Mouse (Mus musculus) midbrain, embryonic 16.5 days (tissue): ENCODE results near the gene Adcyap1r1. TPM values are rescaled to one million over a fixed set of nuclear protein-coding genes. Genes with fewer than 3 reads are reported as not detected.
A peak's percentile ranks its signal among the peaks of the same experiment; 100 is the strongest.

Experiments
- ATAC-seq: fragments of 200-750 bp; cut with Nextera tagmentation; 2 replicates; pipeline ENCODE4 v1.8.0; 2017; ENCODE audit warnings: moderate TSS enrichment
- H3K27ac ChIP-seq: fragments of 300-500 bp; sonication (generic); 2 replicates; pipeline ENCODE4 v1.5.1; 2014; ENCODE audit warnings: mild to moderate bottlenecking, low read length, mixed read lengths
- H3K27me3 ChIP-seq: fragments of 300-500 bp; sonication (generic); 2 replicates; pipeline ENCODE4 v1.6.1; 2014; ENCODE audit warnings: low read depth, low read length, mixed read lengths; ENCODE audit not compliant: control insufficient read depth, insufficient read depth
- H3K36me3 ChIP-seq: fragments of 300-500 bp; sonication (generic); 2 replicates; pipeline ENCODE4 v1.6.1; 2014; ENCODE audit warnings: mild to moderate bottlenecking, low read length, moderate library complexity, mixed read lengths; ENCODE audit not compliant: control insufficient read depth, insufficient read depth
- H3K4me1 ChIP-seq: fragments of 300-500 bp; sonication (generic); 2 replicates; pipeline ENCODE4 v1.6.1; 2014; ENCODE audit warnings: mild to moderate bottlenecking, low read length, mixed read lengths; ENCODE audit not compliant: control insufficient read depth, insufficient read depth
- H3K4me2 ChIP-seq: fragments of 300-500 bp; sonication (generic); 2 replicates; pipeline ENCODE4 v1.6.1; 2014; ENCODE audit warnings: mild to moderate bottlenecking, low read length, mixed read lengths
- H3K4me3 ChIP-seq: fragments of 300-500 bp; sonication (generic); 2 replicates; pipeline ENCODE4 v1.5.1; 2014; ENCODE audit warnings: low read depth, mild to moderate bottlenecking, low read length, moderate library complexity, mixed read lengths
- H3K9ac ChIP-seq: fragments of 300-500 bp; sonication (generic); 2 replicates; pipeline ENCODE4 v1.6.1; 2014; ENCODE audit warnings: low read depth, low read length, mixed read lengths
- H3K9me3 ChIP-seq: fragments of 300-500 bp; sonication (generic); replicated peaks from 2 replicates; pipeline ENCODE4 v1.6.1; 2014; ENCODE audit warnings: mild to moderate bottlenecking, low read length, mixed read lengths; ENCODE audit not compliant: control insufficient read depth, poor library complexity, severe bottlenecking
- WGBS: fragments of 180-500 bp; shearing (Covaris S2); extraction: QIAGEN DNeasy Blood & Tissue Kit; methylation state at CpG from one replicate; pipeline ENCODE4 v1.1.7; 2014; 5-methylcytosine and 5-hydroxymethylcytosine counted together
- polyA plus RNA-seq: library from polyadenylated mRNA; unstranded; fragments of >200 nt; fragmentation: Nextera tagmentation; extraction: Ambion mirVana; gene quantifications from 2 replicates; pipeline ENCODE4 v1.2.1, GENCODE M21; 2015

Gene Adcyap1r1
- polyA plus RNA-seq, 1 experiment from 2014 or later: 60.8 TPM

GRCm38 (mm10) chr6:55418746-55419410 lies 32.9 kb upstream of the Adcyap1r1 start:
- H3K27me3 ChIP-seq: no peaks in the 10 kb centered on the region
- no peak overlapping the region for H3K4me3 ChIP-seq
- no peak overlapping the region for H3K27ac ChIP-seq
- 65% methylated on average over 2 of the region's 2 CpGs for WGBS
- H3K9ac ChIP-seq: no peak overlapping the region
- peaks cover 27% of the 10 kb centered on the region for H3K4me1 ChIP-seq
- ATAC-seq: no peak
- H3K36me3 ChIP-seq: no peaks in the 10 kb centered on the region
- no peak overlapping the region for H3K4me2 ChIP-seq
- no peaks in the 10 kb centered on the region for H3K9me3 ChIP-seq

- H3K4me3 ChIP-seq: no peak overlapping the region
- H3K36me3 ChIP-seq: no peaks in the 10 kb centered on the region
- H3K4me1 ChIP-seq: peaks cover 27% of the 10 kb centered on the region
- peak overlapping the region; percentile 77 for H3K27ac ChIP-seq
- ATAC-seq: peak; percentile 8; the same call in 1 of the 2 replicates
- H3K4me2 ChIP-seq: no peak overlapping the region
- H3K9me3 ChIP-seq: no peaks in the 10 kb centered on the region
- H3K9ac ChIP-seq: no peak overlapping the region
- WGBS: 73% methylated on average over 3 of the region's 3 CpGs
- no peaks in the 10 kb centered on the region for H3K27me3 ChIP-seq
Measured at GRCm38 (mm10) chr6:55420411-55420810, 31.4 kb upstream of the Adcyap1r1 start.

- no peaks in the 10 kb centered on the region for H3K36me3 ChIP-seq
- ATAC-seq: peak; percentile 87
- no peak overlapping the region for H3K9ac ChIP-seq
- 0% methylated on average over 1 of the region's 1 CpGs for WGBS
- peak overlapping the region; percentile 77 for H3K27ac ChIP-seq
- H3K4me1 ChIP-seq: peaks cover 23% of the 10 kb centered on the region
- H3K27me3 ChIP-seq: no peaks in the 10 kb centered on the region
- H3K4me2 ChIP-seq: no peak overlapping the region
- H3K9me3 ChIP-seq: no peaks in the 10 kb centered on the region
- no peak overlapping the region for H3K4me3 ChIP-seq
Measured at GRCm38 (mm10) chr6:55420869-55421361, 30.9 kb upstream of the Adcyap1r1 start.

GRCm38 (mm10) chr6:55432121-55432520 lies 19.7 kb upstream of the Adcyap1r1 start:
- no peak for ATAC-seq
- Histone ChIP-seq H3K27me3 (no peaks in the 10 kb centered on the region), H3K9ac (no peak overlapping the region), H3K4me3 (no peak overlapping the region), H3K36me3 (no peaks in the 10 kb centered on the region), H3K4me2 (no peak overlapping the region), H3K27ac (no peak overlapping the region), H3K4me1 (peaks cover 21% of the 10 kb centered on the region), H3K9me3 (no peaks in the 10 kb centered on the region)

- Histone ChIP-seq H3K4me3 (no peak overlapping the region), H3K4me2 (no peak overlapping the region), H3K9ac (0 out of 2 replicates have a peak overlapping the region, but pooled peaks have one; percentile 25), H3K27ac (peak overlapping the region; percentile 51), H3K9me3 (no peaks in the 10 kb centered on the region), H3K4me1 (peaks cover 21% of the 10 kb centered on the region), H3K27me3 (no peaks in the 10 kb centered on the region), H3K36me3 (no peaks in the 10 kb centered on the region)
- peak; percentile 81 for ATAC-seq
- 22% methylated on average over 3 of the region's 3 CpGs for WGBS
Measured at GRCm38 (mm10) chr6:55434360-55434759, 17.4 kb upstream of the Adcyap1r1 start.

GRCm38 (mm10) chr6:55435266-55436159 lies 16.3 kb upstream of the Adcyap1r1 start:
- peak; percentile 82 for ATAC-seq

GRCm38 (mm10) chr6:55437919-55438318 lies 13.9 kb upstream of the Adcyap1r1 start:
- Histone ChIP-seq H3K9ac (no peak overlapping the region), H3K4me2 (no peak overlapping the region), H3K36me3 (no peaks in the 10 kb centered on the region), H3K9me3 (no peaks in the 10 kb centered on the region), H3K27ac (no peak overlapping the region), H3K4me1 (peaks cover 21% of the 10 kb centered on the region), H3K27me3 (no peaks in the 10 kb centered on the region), H3K4me3 (no peak overlapping the region)
- WGBS: 46% methylated on average over 3 of the region's 3 CpGs
- no peak for ATAC-seq

More at GRCm38 (mm10) chr6:55435266-55436159, 16.3 kb upstream of the Adcyap1r1 start:
- WGBS: 33% methylated on average over 8 of the region's 8 CpGs
- Histone ChIP-seq H3K9me3 (no peaks in the 10 kb centered on the region), H3K36me3 (no peaks in the 10 kb centered on the region), H3K4me2 (no peak overlapping the region), H3K9ac (no peak overlapping the region), H3K27me3 (no peaks in the 10 kb centered on the region), H3K27ac (peak overlapping the region; percentile 51), H3K4me3 (no peak overlapping the region), H3K4me1 (peaks cover 21% of the 10 kb centered on the region)

GRCm38 (mm10) chr6:55438837-55439236 lies 12.9 kb upstream of the Adcyap1r1 start:
- no peak overlapping the region for H3K4me2 ChIP-seq
- no peaks in the 10 kb centered on the region for H3K27me3 ChIP-seq
- H3K27ac ChIP-seq: no peak overlapping the region
- no peak overlapping the region for H3K4me3 ChIP-seq
- peaks cover 19% of the 10 kb centered on the region for H3K4me1 ChIP-seq
- WGBS: 78% methylated on average over 2 of the region's 2 CpGs
- ATAC-seq: no peak
- no peaks in the 10 kb centered on the region for H3K36me3 ChIP-seq
- no peak overlapping the region for H3K9ac ChIP-seq
- H3K9me3 ChIP-seq: no peaks in the 10 kb centered on the region
